Mouse (Mus musculus): ENCODE data around the gene Cand2.

Gene Cand2

DNA sequence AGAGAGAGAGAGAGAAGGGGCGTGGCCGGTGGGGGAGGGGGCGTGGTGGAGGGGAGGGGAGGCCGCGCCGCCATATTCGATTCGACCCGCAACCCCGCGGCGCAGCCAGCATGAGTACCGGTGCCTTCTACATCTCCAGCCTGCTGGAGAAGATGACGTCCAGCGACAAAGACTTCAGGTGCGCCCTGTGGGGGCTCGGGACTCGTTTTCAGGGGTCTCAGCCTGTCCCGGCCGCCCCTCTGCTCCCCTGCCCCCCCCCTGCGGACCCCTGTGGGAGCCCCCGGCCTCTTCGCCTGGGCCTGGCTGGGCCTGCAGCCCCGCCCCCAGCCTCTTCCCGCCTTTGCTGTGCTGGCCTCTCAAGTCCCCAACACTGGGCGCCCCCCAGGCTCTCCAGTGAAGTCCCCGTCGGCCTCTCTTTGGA lies at the start of gene Cand2:
Cand2 (plus strand) TSS at position 38 of the 421 bp plus-strand sequence.
- no peak for DNase-seq (ENCODE audit: low spot score in 2 of 2)

DNA sequence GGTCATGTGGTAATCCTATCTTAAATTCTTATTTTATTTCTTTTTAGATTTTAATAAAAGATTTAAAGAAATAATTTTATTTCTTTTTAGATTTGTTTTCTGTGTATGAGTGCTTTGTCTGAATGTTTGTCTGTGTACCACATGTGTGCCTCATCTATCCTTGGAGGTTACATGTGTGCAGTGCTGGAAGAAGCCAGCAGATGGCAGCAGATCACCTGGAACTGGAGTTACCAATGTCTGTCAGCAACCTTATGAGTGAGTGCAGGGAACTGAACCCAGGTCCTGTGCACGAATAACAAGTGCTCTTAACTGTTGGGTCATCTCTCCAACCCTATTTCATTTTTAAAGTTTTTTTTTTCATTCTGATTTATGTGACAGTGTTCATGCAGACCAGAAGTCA lies 47.2 kb upstream of the Cand2 start:
- peak; percentile 35 to 42 for DNase-seq (ENCODE audit: low spot score in 2 of 2)

DNA sequence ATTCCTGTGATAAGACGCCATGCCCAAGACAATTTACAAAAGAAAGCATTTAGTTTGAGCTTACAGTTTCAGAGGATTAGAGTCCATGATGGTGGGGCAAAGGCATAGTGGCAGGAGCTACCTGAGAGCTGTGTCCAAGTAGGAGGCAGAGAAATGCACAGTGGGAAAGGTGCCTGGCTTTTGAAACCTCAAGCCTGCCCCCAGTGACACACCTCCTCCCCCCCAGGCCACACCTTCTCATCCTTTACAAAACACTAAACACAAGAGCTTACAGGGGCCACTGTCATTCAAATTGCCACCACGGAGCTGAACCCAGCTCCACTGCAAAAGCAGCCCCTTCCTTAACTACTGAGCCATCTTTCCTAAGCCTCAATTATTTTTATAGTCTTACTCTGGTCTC lies 46.8 kb upstream of the Cand2 start:
- no peak for DNase-seq (ENCODE audit: low spot score in 2 of 2)

DNA sequence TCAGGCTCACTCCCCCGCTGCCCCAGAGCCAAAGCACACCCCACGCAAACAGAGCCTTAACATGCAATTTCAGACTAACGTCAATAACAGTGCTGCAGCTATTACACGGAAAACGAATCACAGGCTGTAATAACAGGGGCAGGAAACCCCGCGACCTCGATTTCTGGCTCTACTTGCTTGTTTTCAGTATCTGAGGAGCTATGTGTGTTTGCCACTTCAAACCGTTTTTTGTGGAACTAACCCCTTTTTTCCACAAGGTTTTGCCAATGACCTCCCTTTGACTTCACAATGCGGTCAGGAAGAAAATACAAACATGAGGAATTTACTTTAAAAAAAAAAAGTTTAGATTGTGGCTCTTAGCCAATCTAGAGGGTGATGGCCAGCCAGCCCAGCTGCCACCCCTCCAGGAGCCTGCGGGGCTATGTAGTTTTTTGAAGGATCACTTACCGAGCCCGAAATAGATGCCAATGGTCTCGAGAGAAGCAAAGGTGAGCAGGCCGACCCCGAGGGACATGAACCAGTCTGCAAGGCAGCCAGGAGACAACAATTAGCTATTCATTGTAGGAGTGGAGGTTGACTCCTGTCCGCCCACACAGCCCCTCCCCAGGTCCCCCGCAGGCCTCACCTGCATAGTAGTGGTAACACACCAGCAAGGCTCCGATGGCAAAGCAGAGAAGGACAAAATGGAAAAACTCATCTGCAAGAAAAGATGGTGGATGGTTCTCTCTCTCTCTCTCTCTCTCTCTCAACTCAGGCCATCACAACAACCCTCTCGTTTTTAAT lies 43.6 kb upstream of the Cand2 start:
- no peak for DNase-seq (ENCODE audit: low spot score in 2 of 2)

DNA sequence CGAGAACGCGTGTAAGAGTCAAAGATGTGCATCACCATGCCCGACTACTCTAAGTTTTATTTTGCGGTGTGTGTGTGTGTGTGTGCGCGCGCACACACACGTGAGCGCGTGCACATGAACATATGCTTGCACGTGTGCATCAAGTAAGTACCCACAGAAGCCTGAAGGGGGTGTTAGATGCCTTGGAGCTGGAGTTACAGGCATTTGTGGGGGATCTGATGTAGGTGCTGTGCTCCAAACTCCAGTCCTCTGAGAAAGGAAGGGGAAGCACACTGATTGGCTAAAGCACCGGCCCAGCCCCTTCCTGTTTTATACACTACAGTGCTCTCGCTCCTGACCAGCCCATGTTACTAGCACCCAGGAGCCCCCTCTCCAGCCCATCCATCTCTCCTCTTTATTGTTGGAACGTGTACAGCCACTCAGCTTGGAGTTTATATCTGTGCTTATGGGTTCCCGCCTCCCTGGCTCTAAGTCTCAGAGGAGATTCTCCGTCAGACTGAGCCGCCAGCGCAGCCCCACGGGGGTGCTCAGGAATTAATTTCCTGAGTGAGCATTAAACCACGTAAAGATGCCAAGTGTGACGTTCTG lies 41.9 kb upstream of the Cand2 start:
- DNase-seq (ENCODE audit: low spot score in 2 of 2): no peak

DNA sequence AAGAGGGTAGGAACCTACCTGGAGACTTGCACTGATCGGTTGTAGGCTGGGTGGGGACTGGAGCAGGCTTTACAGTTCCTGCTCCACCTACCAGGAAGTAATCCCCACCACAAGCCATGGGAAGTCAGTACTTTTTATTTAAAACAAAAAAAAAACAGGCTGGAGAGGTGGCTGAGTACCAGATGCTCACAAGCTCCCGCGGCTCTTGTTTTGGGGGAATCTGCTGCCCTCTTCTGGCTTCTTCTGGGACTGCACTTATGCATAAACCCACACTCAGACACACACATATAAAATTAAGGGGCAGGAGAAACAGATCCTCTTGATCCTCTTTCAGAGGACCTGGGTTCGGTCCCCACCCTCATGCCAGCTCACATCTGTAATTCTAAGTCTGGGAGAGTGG lies 39.4 kb upstream of the Cand2 start:
- DNase-seq (ENCODE audit: low spot score in 2 of 2): peak in 1 of 2 experiments; percentile 17

DNA sequence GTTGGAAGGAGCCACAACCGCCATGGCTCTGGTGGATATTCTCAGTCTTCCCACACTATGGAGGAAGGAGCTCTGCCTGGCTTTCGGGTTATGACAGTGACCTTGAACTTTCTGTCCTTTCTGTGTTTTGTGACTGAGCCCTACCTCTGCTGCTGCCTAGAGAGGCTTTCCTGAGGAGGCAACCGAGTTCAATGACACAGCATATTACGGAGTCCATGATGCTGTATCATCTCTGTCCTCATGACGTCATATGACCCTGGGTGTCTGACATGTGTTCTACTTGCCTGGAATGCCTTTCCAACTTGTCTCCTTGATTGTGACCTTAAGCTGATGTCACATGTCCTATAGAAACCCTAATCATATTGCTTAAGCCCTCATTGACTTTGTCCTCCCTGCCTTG lies 35.3 kb upstream of the Cand2 start:
- no peak for DNase-seq (ENCODE audit: low spot score in 2 of 2)

DNA sequence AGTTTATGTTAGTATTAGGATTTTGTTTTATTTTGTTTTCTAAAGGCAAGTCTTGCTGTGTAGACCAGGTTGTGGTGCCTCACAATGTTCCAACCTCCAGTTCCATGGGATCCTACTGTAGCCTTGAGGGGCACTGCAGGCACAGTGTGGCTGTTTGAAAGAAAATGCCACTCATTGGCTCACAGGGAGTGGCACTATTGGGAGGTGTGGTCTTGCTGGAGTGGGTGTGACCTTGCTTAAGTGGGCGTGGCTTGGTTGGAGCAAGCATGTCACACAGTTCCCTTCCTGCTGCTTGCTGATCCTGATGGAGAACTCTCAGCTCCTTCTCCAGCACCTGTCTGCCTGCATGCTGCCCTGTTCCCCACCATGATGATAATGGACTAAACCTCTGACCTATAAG lies 30.8 kb upstream of the Cand2 start:
- no peak for DNase-seq (ENCODE audit: low spot score in 2 of 2)

DNA sequence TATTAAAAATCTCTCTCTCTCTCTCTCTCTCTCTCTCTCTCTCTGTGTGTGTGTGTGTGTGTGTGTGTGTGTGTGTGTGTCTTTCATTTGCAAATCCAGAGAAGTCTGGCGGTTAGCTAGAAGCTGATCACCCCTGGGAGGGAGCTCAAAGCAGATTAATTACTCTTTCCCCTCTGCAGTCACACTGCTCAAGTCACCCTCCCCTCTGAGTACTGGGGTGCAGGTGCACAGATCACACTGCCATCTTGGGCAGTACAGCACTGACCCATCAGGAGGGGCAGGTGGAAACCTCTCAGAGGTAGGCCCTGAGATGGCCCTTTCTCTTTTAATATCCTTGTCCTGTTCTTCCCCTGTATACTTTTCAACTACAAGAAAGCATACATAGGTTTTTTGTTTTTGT lies 28.0 kb upstream of the Cand2 start:
- DNase-seq (ENCODE audit: low spot score in 2 of 2): no peak

DNA sequence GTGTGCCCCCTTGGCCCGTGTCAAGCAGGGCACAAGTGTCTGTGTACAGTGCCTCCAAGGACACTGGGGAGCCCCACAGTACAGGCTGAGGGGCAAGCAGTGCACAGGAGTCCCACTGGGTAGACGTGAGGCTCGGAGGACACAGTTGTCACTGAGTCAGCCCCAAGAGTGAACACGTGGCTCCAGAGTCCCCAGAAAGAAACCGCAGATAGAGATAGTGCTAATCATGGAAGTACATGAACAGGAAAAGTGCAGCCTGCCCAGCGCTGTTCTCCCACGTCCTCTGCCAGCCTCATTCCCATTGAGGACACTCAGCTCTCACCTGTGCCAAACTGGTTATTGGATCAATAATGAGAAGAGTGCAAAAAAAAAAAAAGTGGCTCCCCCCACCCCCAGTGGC lies 18.8 kb upstream of the Cand2 start:
- DNase-seq (ENCODE audit: low spot score in 2 of 2): no peak

DNA sequence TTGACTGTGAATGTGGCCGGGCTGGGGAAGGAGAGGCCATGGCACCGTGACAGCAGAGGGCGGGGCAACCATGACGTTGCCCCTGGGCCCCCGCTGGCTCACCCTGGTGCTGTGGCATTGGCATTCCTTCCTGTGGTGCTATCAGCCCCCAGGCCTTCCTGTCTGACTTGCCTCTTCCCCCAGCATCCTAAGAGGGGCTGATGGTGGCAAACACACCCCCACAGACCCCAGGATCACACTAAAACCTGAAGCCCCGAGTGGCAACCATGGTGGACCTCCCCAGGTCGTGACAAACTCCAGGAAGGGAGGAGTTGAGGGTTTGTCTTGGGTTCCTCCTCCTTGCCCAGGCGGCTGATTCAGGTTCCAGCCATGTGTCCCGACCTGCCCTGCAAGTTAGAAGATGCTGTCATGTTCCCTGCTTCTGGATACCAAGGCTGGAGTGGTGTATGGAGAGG lies 15.3 kb upstream of the Cand2 start:
- no peak for DNase-seq (ENCODE audit: low spot score in 2 of 2)

DNA sequence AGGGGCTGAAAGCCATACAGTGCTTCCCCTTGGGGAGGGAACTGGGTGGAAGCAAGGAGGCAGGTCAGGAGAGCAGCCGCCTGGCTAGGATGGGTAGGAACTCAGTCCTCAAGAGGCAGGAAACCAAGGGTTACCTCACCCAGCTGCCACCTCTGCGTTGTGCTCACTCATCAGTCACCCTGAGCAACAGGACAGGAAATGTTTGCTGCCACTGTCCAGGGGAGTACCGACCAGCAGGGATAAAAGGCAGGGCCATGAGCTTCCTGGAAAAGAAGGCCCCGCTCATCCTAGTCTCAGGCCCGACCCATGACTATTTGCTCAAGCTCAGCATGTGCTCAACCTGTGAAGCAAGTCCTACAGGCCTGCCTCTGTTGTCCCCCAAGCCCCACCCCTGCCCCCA lies 14.9 kb upstream of the Cand2 start:
- DNase-seq (ENCODE audit: low spot score in 2 of 2): no peak

DNA sequence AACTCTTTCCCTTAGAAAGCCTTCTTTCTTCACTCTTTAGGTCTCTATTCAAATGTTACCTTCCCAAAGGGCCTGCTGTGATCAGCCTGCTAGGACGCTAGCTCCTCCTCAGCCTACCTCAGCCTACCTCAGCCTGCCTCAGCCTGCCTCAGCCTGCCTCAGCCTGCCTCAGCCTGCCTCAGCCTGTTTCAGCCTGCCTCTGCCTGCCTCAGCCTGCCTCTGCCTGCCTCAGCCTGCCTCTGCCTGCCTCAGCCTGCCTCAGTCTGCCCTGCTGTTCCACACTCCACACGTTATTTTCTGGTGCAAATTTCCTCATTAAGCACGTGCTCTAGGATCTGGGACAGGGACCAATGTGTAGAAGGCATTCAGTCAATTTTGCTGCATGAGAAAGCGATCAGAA lies 14.2 kb upstream of the Cand2 start:
- DNase-seq (ENCODE audit: low spot score in 2 of 2): no peak

DNA sequence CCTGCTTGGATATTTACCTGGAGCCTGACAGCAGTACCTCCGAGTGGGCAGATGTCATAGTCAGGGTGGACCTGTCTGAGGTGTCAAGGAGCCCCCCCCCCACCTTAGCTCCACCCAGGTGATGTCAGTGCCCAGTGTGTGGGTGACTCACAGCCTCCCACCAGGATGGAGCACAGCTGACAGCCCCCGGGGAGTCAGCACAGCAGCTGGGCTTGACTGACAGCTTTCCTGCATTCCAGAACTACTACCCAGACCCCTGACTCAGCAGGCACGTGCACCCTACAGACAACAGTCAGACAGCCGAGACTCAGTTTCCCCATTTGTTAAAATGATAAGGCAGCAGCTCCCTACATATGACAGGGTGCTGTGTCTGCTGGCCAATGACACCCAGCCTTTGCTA lies 13.4 kb upstream of the Cand2 start:
- DNase-seq (ENCODE audit: low spot score in 2 of 2): no peak

DNA sequence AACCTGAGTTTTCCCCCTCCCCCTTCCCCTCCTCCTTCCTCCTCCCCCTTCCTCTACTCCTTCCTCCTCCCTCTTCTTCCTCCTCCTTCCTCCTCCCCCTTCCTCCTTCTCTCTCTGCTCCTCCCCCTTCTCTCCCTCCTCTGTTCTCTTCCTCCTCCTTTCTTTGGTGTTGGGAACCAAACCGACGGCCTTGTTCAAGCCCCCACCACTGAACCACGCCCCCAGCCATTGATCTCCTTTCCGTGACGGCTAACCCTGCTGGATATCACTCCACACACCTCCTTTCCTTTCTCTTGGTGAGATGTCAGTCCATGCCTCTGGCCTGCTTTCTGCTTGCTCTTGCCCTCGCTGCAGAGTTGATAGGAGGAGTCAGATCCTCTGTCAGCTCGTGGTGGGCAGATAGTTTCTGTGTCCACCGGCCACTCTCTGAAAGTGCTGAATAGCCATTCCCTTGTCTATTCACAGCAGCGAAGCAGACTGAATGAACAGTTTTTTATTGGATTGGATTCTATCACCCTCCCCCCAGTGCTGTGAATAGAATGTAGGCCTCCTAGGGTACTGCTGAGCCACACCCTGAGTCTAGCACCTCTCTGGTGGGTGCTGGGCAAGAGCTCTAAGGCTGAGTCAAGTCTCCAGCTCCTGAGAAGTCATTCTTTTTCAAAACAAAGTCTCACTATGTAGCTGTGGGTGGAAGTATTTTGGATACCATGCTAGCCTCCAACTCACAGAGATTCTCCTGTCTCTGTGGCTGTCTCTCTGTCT lies 12.2 kb upstream of the Cand2 start, which contains the start of gene Tmem40:
Tmem40 (minus strand) TSS at position 416 of the 762 bp plus-strand sequence.
- peak in 1 of 2 experiments; percentile 10 for DNase-seq (ENCODE audit: low spot score in 2 of 2)

DNA sequence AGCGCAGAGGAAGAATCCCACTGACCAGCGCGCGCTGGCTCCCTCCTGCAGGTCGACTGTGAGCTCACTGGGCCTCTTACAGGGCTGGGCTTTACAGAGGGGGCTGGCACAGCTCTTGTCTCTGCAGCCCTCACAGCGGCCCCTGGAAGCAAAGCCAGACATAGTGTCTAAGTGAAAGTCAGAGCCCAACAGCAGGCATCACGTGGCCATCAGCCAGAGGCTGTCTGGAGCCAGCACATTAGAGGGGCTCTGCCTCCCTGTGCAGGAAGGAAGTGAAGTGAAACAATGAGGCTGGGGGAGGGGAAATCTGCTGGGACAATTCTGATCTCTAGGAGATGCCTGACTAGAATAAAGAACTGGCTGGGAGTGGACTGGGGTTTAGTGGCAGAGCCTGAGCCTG lies 10.2 kb upstream of the Cand2 start:
- peak in 1 of 2 experiments; percentile 17 for DNase-seq (ENCODE audit: low spot score in 2 of 2)

DNA sequence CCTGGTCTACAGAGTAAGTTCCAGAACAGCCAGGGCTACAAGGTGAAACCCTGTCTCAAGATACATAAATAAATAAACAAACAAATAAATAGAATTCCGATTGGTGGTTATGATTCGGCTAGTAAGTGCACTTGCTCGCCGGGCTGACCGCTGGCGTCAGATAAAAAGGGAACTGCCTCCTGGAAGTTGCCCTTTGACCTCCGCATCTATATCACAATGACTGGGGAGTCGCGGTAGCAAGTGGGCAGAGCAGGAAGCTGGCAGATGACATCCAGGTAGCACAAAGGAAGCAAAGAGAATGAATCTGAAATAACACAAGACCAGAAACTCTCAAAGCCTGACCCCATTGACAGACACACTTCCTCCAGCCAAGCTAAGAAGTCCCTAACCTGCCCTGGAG lies 7.0 kb upstream of the Cand2 start:
- no peak for DNase-seq (ENCODE audit: low spot score in 2 of 2)

DNA sequence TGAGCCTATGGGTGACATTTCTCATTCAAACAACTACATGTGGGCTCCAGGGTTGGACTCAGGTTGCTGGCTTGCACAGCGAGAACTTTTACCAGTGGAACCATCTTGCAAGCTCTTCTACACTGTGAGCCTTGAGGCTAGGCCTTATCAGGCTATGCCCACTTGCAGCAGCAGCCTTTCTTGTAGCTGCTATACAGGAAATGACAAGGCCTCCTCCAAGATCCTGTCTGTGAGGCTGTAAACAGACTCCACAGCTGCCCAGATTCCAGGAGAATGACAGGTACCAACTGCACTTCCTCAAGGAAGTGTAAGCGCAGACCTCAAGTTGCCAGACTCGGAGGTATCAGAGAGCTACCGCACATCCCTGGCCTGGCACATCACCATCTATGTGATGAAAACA lies 6.1 kb upstream of the Cand2 start:
- no peak for DNase-seq (ENCODE audit: low spot score in 2 of 2)

DNA sequence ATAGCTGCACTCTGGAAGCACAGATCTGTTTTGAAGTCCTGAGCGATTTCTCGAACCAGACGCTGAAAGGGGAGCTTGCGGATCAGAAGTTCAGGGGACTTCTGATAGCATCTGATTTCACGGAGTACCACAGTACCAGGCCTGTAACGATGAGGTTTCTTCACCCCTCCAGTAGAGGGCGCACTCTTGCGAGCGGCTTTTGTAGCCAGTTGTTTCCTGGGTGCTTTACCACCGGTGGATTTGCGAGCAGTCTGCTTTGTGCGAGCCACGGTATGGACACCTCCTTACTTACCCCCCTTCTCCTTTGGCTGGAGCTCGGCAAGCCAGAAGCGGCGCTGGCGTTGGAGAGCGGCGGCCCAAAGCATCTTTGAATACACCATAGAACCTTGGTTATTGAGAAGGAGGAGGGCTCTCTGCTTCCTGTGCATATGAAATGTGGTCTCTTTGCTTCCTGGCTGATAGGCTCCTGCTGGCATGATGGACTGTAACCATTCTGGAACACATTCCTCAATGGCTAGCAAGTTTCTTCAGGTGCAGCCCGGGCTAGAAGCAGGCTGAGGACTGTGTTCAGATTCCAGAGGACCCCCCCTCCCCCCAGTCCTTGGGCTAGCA lies 4.2 kb upstream of the Cand2 start:
- DNase-seq (ENCODE audit: low spot score in 2 of 2): no peak

DNA sequence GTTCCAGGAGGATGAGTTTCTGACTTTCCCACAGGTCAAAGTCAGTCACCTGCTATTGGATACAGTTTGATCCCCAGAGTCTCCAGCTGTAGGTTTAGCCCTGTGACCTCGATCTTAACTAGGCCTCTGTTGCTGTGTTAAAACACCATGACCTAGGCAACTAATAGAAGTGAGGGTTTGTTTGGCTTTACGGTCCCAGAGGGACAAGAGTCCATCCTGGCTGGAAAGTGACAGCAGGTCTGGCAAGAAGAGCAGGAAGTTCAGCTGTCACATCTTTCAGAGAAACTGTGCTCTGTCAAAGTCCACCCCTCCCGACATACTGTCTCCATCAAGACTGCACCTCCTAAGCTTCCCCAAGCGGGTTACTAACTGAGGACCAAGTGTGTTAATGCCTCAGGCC lies 3.5 kb upstream of the Cand2 start:
- no peak for DNase-seq (ENCODE audit: low spot score in 2 of 2)

DNA sequence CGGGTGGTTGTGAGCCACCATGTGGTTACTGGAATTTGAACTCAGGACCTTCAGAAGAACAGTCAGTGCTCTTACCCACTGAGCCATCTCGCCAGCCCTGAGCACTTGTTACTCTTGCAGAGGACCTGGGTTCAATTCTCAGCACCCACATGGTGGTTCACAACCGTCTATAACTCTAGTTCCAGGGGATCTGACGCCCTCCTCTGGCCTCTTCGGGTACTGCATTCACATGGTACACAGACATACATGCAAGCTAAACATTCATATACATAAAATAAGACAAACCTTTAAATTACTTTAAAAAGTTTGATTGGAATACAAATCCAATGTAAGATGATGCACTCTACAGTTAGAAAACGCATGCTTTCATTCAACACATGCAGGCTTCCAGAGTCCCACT lies 2.1 kb upstream of the Cand2 start:
- no peak for DNase-seq (ENCODE audit: low spot score in 2 of 2)

DNA sequence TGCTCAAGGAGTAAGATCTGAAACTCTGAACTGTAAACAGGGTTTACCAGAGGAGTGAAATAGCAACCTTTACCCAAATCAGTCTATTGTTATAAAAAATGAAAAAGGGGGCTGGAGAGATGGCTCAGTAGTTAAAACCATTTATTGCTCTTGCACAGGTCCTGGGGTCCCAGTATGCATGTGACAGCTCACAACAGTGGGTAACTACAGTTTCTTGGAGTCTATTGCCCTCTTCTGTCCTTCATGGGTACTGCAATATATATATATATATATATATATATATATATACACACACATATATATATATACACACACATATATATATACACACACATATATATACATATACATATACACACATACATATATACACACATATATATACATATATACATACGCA lies 1.7 kb upstream of the Cand2 start:
- DNase-seq (ENCODE audit: low spot score in 2 of 2): no peak
